Mouse (Mus musculus) midbrain, embryonic 16.5 days (tissue): ENCODE results near the gene Adra2b. TPM values are rescaled to one million over a fixed set of nuclear protein-coding genes. Genes with fewer than 3 reads are reported as not detected.

Experiments
- ATAC-seq: fragments of 200-750 bp; cut with Nextera tagmentation; 2 replicates; pipeline ENCODE4 v1.8.0; 2017; ENCODE audit warnings: moderate TSS enrichment
- H3K27ac ChIP-seq: fragments of 300-500 bp; sonication (generic); 2 replicates; pipeline ENCODE4 v1.5.1; 2014; ENCODE audit warnings: mild to moderate bottlenecking, low read length, mixed read lengths
- H3K27me3 ChIP-seq: fragments of 300-500 bp; sonication (generic); 2 replicates; pipeline ENCODE4 v1.6.1; 2014; ENCODE audit warnings: low read depth, low read length, mixed read lengths; ENCODE audit not compliant: control insufficient read depth, insufficient read depth
- H3K36me3 ChIP-seq: fragments of 300-500 bp; sonication (generic); 2 replicates; pipeline ENCODE4 v1.6.1; 2014; ENCODE audit warnings: mild to moderate bottlenecking, low read length, moderate library complexity, mixed read lengths; ENCODE audit not compliant: control insufficient read depth, insufficient read depth
- H3K4me1 ChIP-seq: fragments of 300-500 bp; sonication (generic); 2 replicates; pipeline ENCODE4 v1.6.1; 2014; ENCODE audit warnings: mild to moderate bottlenecking, low read length, mixed read lengths; ENCODE audit not compliant: control insufficient read depth, insufficient read depth
- H3K4me2 ChIP-seq: fragments of 300-500 bp; sonication (generic); 2 replicates; pipeline ENCODE4 v1.6.1; 2014; ENCODE audit warnings: mild to moderate bottlenecking, low read length, mixed read lengths
- H3K4me3 ChIP-seq: fragments of 300-500 bp; sonication (generic); 2 replicates; pipeline ENCODE4 v1.5.1; 2014; ENCODE audit warnings: low read depth, mild to moderate bottlenecking, low read length, moderate library complexity, mixed read lengths
- H3K9ac ChIP-seq: fragments of 300-500 bp; sonication (generic); 2 replicates; pipeline ENCODE4 v1.6.1; 2014; ENCODE audit warnings: low read depth, low read length, mixed read lengths
- H3K9me3 ChIP-seq: fragments of 300-500 bp; sonication (generic); replicated peaks from 2 replicates; pipeline ENCODE4 v1.6.1; 2014; ENCODE audit warnings: mild to moderate bottlenecking, low read length, mixed read lengths; ENCODE audit not compliant: control insufficient read depth, poor library complexity, severe bottlenecking
- WGBS: fragments of 180-500 bp; shearing (Covaris S2); extraction: QIAGEN DNeasy Blood & Tissue Kit; methylation state at CpG from one replicate; pipeline ENCODE4 v1.1.7; 2014; 5-methylcytosine and 5-hydroxymethylcytosine counted together
- polyA plus RNA-seq: library from polyadenylated mRNA; unstranded; fragments of >200 nt; fragmentation: Nextera tagmentation; extraction: Ambion mirVana; gene quantifications from 2 replicates; pipeline ENCODE4 v1.2.1, GENCODE M21; 2015

Gene Adra2b
- polyA plus RNA-seq, 1 experiment from 2014 or later, result 0.20 TPM

GRCm38 (mm10) chr2:127390352-127390751 is 27.3 kb downstream of the Adra2b start:
- no peak overlapping the region for H3K4me3 ChIP-seq
- no peak overlapping the region for H3K4me2 ChIP-seq
- no peak for ATAC-seq
- no peaks in the 10 kb centered on the region for H3K27me3 ChIP-seq
- no peak overlapping the region for H3K9ac ChIP-seq
- H3K4me1 ChIP-seq, result no peaks in the 10 kb centered on the region
- no peaks in the 10 kb centered on the region for H3K36me3 ChIP-seq
- H3K27ac ChIP-seq, result no peak overlapping the region
- H3K9me3 ChIP-seq, result no peaks in the 10 kb centered on the region
- WGBS, result 85% methylated on average over 3 of the region's 3 CpGs

GRCm38 (mm10) chr2:127390846-127391245 is 27.8 kb downstream of the Adra2b start:
- H3K4me3 ChIP-seq, result no peak overlapping the region
- no peaks in the 10 kb centered on the region for H3K4me1 ChIP-seq
- no peak for ATAC-seq
- H3K4me2 ChIP-seq, result no peak overlapping the region
- H3K27ac ChIP-seq, result no peak overlapping the region
- H3K9me3 ChIP-seq, result no peaks in the 10 kb centered on the region
- 73% methylated on average over 4 of the region's 4 CpGs for WGBS
- H3K36me3 ChIP-seq, result no peaks in the 10 kb centered on the region
- no peaks in the 10 kb centered on the region for H3K27me3 ChIP-seq
- no peak overlapping the region for H3K9ac ChIP-seq

- no peak overlapping the region for H3K4me2 ChIP-seq
- no peak overlapping the region for H3K9ac ChIP-seq
- H3K36me3 ChIP-seq, result no peaks in the 10 kb centered on the region
- ATAC-seq, result no peak
- no peak overlapping the region for H3K4me3 ChIP-seq
- no peaks in the 10 kb centered on the region for H3K9me3 ChIP-seq
- H3K4me1 ChIP-seq, result no peaks in the 10 kb centered on the region
- H3K27ac ChIP-seq, result no peak overlapping the region
- WGBS, result 80% methylated on average over 3 of the region's 3 CpGs
- no peaks in the 10 kb centered on the region for H3K27me3 ChIP-seq
Measured at GRCm38 (mm10) chr2:127391323-127391722, 28.3 kb downstream of the Adra2b start.

- Histone ChIP-seq H3K9ac (no peak overlapping the region), H3K4me2 (no peak overlapping the region), H3K9me3 (no peaks in the 10 kb centered on the region), H3K36me3 (no peaks in the 10 kb centered on the region), H3K4me3 (no peak overlapping the region), H3K27me3 (no peaks in the 10 kb centered on the region), H3K4me1 (no peaks in the 10 kb centered on the region), H3K27ac (no peak overlapping the region)
- WGBS, result 85% methylated on average over 5 of the region's 5 CpGs
- no peak for ATAC-seq
Measured at GRCm38 (mm10) chr2:127394606-127395161, 31.7 kb downstream of the Adra2b start.

- no peaks in the 10 kb centered on the region for H3K4me1 ChIP-seq
- H3K27me3 ChIP-seq, result no peaks in the 10 kb centered on the region
- H3K27ac ChIP-seq, result no peak overlapping the region
- no peaks in the 10 kb centered on the region for H3K9me3 ChIP-seq
- no peak overlapping the region for H3K4me2 ChIP-seq
- WGBS, result 95% methylated on average over 7 of the region's 7 CpGs
- H3K4me3 ChIP-seq, result no peak overlapping the region
- H3K9ac ChIP-seq, result no peak overlapping the region
- no peaks in the 10 kb centered on the region for H3K36me3 ChIP-seq
- no peak for ATAC-seq
Measured at GRCm38 (mm10) chr2:127398738-127399137, 35.7 kb downstream of the Adra2b start.

GRCm38 (mm10) chr2:127411126-127411525 is 48.1 kb downstream of the Adra2b start:
- no peaks in the 10 kb centered on the region for H3K4me1 ChIP-seq
- H3K4me3 ChIP-seq, result no peak overlapping the region
- no peaks in the 10 kb centered on the region for H3K36me3 ChIP-seq
- WGBS, result 88% methylated on average over 6 of the region's 6 CpGs
- no peaks in the 10 kb centered on the region for H3K9me3 ChIP-seq
- H3K4me2 ChIP-seq, result no peak overlapping the region
- ATAC-seq, result no peak
- no peak overlapping the region for H3K27ac ChIP-seq
- H3K27me3 ChIP-seq, result no peaks in the 10 kb centered on the region
- no peak overlapping the region for H3K9ac ChIP-seq

- Histone ChIP-seq H3K4me1 (no peaks in the 10 kb centered on the region), H3K27ac (no peak overlapping the region), H3K9ac (no peak overlapping the region), H3K9me3 (no peaks in the 10 kb centered on the region), H3K27me3 (no peaks in the 10 kb centered on the region), H3K36me3 (no peaks in the 10 kb centered on the region), H3K4me3 (no peak overlapping the region), H3K4me2 (no peak overlapping the region)
- no peak for ATAC-seq
- WGBS, result 75% methylated on average over 10 of the region's 10 CpGs
Measured at GRCm38 (mm10) chr2:127415806-127416205, 52.8 kb downstream of the Adra2b start.

GRCm38 (mm10) chr2:127416706-127417105 is 53.7 kb downstream of the Adra2b start:
- Histone ChIP-seq H3K4me3 (no peak overlapping the region), H3K9ac (no peak overlapping the region), H3K4me2 (no peak overlapping the region), H3K27me3 (no peaks in the 10 kb centered on the region), H3K4me1 (no peaks in the 10 kb centered on the region), H3K27ac (no peak overlapping the region), H3K9me3 (no peaks in the 10 kb centered on the region), H3K36me3 (no peaks in the 10 kb centered on the region)
- no peak for ATAC-seq
- 72% methylated on average over 3 of the region's 3 CpGs for WGBS
